Mouse (Mus musculus) megakaryocyte, embryonic 14.5 days (primary cell): ENCODE measurements at regions not wholly inside any gene's neighbourhood (a gene's known extent, or its start where the extent isn't known, plus 50 kb on each side); places are given as distances from the start of the nearest gene placed in this dataset.

Experiments
- FLI1 ChIP-seq: IDR thresholded peaks from 2 replicates; pipeline ENCODE4 v1.6.1; 2012; ENCODE audit warnings: low read length, inconsistent platforms, mixed read lengths
- GATA1 ChIP-seq: IDR thresholded peaks from 3 replicates; pipeline ENCODE4 v1.6.1; 2012; ENCODE audit warnings: mixed read lengths, low read length, inconsistent platforms, borderline replicate concordance

GRCm38 (mm10) chr10:24490432-24490831 lies 104.8 kb upstream of the Ccn2 start:
- TF ChIP-seq GATA1 (no peak), FLI1 (no peak)
